Mouse (Mus musculus) olfactory bulb, adult 2 months (tissue): Measurements from ENCODE around the gene Frmpd4. TPM values are rescaled to one million over a fixed set of nuclear protein-coding genes. Genes with fewer than 3 reads are reported as not detected.

Experiments used
- H3K27ac ChIP-seq: fragments of 200-500 bp; 2 replicates; pipeline ENCODE4 v1.5.1; 2012; ENCODE audit warnings: low read depth, low read length; ENCODE audit not compliant: insufficient read depth
- H3K4me1 ChIP-seq: fragments of 200-500 bp; 2 replicates; pipeline ENCODE4 v1.6.1; 2012; ENCODE audit warnings: low read length; ENCODE audit not compliant: control insufficient read depth, insufficient read depth
- H3K4me3 ChIP-seq: fragments of 200-500 bp; 2 replicates; pipeline ENCODE4 v1.5.1; 2012; ENCODE audit warnings: mild to moderate bottlenecking, low read depth, low read length, moderate library complexity; ENCODE audit not compliant: insufficient read depth
- CTCF ChIP-seq: fragments of 200-500 bp; IDR thresholded peaks from 2 replicates; pipeline ENCODE4 v1.5.1; 2012; ENCODE audit warnings: low read depth, mild to moderate bottlenecking, low read length, moderate library complexity; ENCODE audit not compliant: insufficient read depth
- POLR2A ChIP-seq: fragments of 200-500 bp; IDR thresholded peaks from 2 replicates; pipeline ENCODE4 v1.6.1; 2012; ENCODE audit warnings: mild to moderate bottlenecking, low read depth, low read length, moderate library complexity; ENCODE audit not compliant: insufficient read depth
- WGBS: fragments of 180-500 bp; shearing (Covaris S2); methylation state at CpG from one replicate; pipeline ENCODE4 v1.1.7; 2018; 5-methylcytosine and 5-hydroxymethylcytosine counted together
- polyA plus RNA-seq: library from polyadenylated mRNA; stranded (reverse); fragments of >200 nt; gene quantifications from 2 replicates; pipeline ENCODE4 v1.2.4, GENCODE M21; 2012; ENCODE audit warnings: low replicate concordance; ENCODE audit not compliant: missing spikeins, insufficient read depth, insufficient read length

The Frmpd4 gene
- not detected in 2 replicates for polyA plus RNA-seq

- no peak within 1 kb of the TSS for H3K27ac ChIP-seq
- WGBS = 72% methylated on average over 5 of the region's 5 CpGs
- TF ChIP-seq POLR2A (no peak), CTCF (no peak)
- no peaks in the 10 kb centered on the region for H3K4me1 ChIP-seq
- H3K4me3 ChIP-seq = no peak within 1 kb of the TSS
Measured at GRCm38 (mm10) chrX:168577131-168577530, at the start of gene Frmpd4. TSS of gene Frmpd4 (minus strand) at chrX:168577231.

- TF ChIP-seq CTCF (no peak), POLR2A (no peak)
- 53% methylated on average over 5 of the region's 5 CpGs for WGBS
Measured at GRCm38 (mm10) chrX:168595193-168595592, 18.2 kb upstream of the Frmpd4 start.

GRCm38 (mm10) chrX:168584303-168584702 lies 7.3 kb upstream of the Frmpd4 start:
- no peak overlapping the region for H3K4me3 ChIP-seq
- 73% methylated on average over 1 of the region's 1 CpGs for WGBS
- TF ChIP-seq CTCF (no peak), POLR2A (no peak)
- H3K27ac ChIP-seq = no peak overlapping the region
- H3K4me1 ChIP-seq = no peaks in the 10 kb centered on the region

More at GRCm38 (mm10) chrX:168595193-168595592, 18.2 kb upstream of the Frmpd4 start:
- Histone ChIP-seq H3K4me3 (no peak overlapping the region), H3K4me1 (no peaks in the 10 kb centered on the region), H3K27ac (no peak overlapping the region)

- Histone ChIP-seq H3K27ac (no peak overlapping the region), H3K4me3 (no peak overlapping the region), H3K4me1 (no peaks in the 10 kb centered on the region)
- WGBS = 60% methylated on average over 4 of the region's 4 CpGs
- TF ChIP-seq POLR2A (no peak), CTCF (no peak)
Measured at GRCm38 (mm10) chrX:168571808-168572207, 5.2 kb downstream of the Frmpd4 start.

- WGBS = 54% methylated on average over 5 of the region's 5 CpGs
- no peaks in the 10 kb centered on the region for H3K4me1 ChIP-seq
- H3K4me3 ChIP-seq = no peak overlapping the region
- TF ChIP-seq CTCF (no peak), POLR2A (no peak)
- no peak overlapping the region for H3K27ac ChIP-seq
Measured at GRCm38 (mm10) chrX:168569231-168569630, 7.8 kb downstream of the Frmpd4 start.

- Histone ChIP-seq H3K27ac (no peak overlapping the region), H3K4me3 (no peak overlapping the region), H3K4me1 (no peaks in the 10 kb centered on the region)
- TF ChIP-seq POLR2A = no peak
- no peak for TF ChIP-seq CTCF
- WGBS = 90% methylated on average over 1 of the region's 1 CpGs
Measured at GRCm38 (mm10) chrX:168505254-168505653, 71.8 kb downstream of the Frmpd4 start.

GRCm38 (mm10) chrX:168455233-168455632 lies 121.8 kb downstream of the Frmpd4 start:
- no peak overlapping the region for H3K4me3 ChIP-seq
- no peak overlapping the region for H3K27ac ChIP-seq
- H3K4me1 ChIP-seq = no peaks in the 10 kb centered on the region
- TF ChIP-seq CTCF = no peak
- TF ChIP-seq POLR2A = no peak
- WGBS = 90% methylated on average over 2 of the region's 2 CpGs

GRCm38 (mm10) chrX:168431206-168431605 lies 145.8 kb downstream of the Frmpd4 start:
- no peaks in the 10 kb centered on the region for H3K4me1 ChIP-seq

GRCm38 (mm10) chrX:168429814-168430213 lies 147.2 kb downstream of the Frmpd4 start:
- TF ChIP-seq POLR2A (no peak), CTCF (no peak)
- H3K4me1 ChIP-seq = no peaks in the 10 kb centered on the region
- no peak overlapping the region for H3K4me3 ChIP-seq
- WGBS = 69% methylated on average over 4 of the region's 4 CpGs
- no peak overlapping the region for H3K27ac ChIP-seq

More at GRCm38 (mm10) chrX:168431206-168431605, 145.8 kb downstream of the Frmpd4 start:
- no peak for TF ChIP-seq CTCF
- WGBS = 65% methylated on average over 1 of the region's 1 CpGs
- Histone ChIP-seq H3K27ac (no peak overlapping the region), H3K4me3 (no peak overlapping the region)

GRCm38 (mm10) chrX:168415403-168415802 lies 161.6 kb downstream of the Frmpd4 start:
- Histone ChIP-seq H3K4me1 (no peaks in the 10 kb centered on the region), H3K4me3 (no peak overlapping the region), H3K27ac (no peak overlapping the region)
- WGBS = 39% methylated on average over 3 of the region's 3 CpGs
- TF ChIP-seq POLR2A = no peak
